Mouse (Mus musculus): Measurements from ENCODE around the gene 1700016H13Rik. TPM values are rescaled to one million over a fixed set of nuclear protein-coding genes. Genes with fewer than 3 reads are reported as not detected.

1700016H13Rik gene
- polyA plus RNA-seq, 1 experiment from 2014 or later: 1.3 TPM

DNA sequence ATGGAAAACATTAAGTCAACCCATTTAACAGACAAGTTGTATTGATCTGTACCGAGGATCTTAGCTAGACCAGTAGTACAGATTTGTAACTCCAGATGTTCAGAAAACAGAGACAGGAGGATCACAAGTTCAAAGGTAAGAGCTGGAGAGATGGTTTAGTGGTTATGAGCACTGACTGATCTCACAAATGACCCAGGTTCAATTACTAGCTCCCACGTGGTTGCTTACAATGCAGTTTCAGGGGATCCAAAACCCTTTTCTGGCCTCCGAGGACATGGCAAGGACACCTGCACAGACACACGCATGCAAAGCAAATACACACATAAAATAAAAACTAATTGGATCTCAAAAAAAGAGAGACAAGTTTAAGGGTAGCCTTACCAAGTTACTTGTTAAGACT, 42.8 kb upstream of the 1700016H13Rik start:
- Histone ChIP-seq H3K4me1 (ENCODE audit: insufficient read depth, low read depth, low read length) (no peaks in the 10 kb centered on the region), H3K9ac (replicated peaks; ENCODE audit: low read depth) (no peak overlapping the region), H3K4me3 (ENCODE audit: low read depth, low read length) (no peak overlapping the region), H3K27ac (ENCODE audit: low read length) (no peak overlapping the region), H3K4me2 (replicated peaks; ENCODE audit: low read depth, low read length) (no peak overlapping the region), H3K9me3 (ENCODE audit: low read length) (no peaks in the 10 kb centered on the region), H3K36me3 (ENCODE audit: insufficient read depth, low read length) (no peaks in the 10 kb centered on the region), H3K27me3 (replicated peaks; ENCODE audit: insufficient read depth, low read length) (no peaks in the 10 kb centered on the region)
- TF ChIP-seq EP300 (IDR thresholded peaks at IDR 0.05) (no peak), CTCF (IDR thresholded peaks at IDR 0.05) (no peak)
- no peak for ATAC-seq
- DNase-seq (ENCODE audit: low spot score): no peak
- WGBS: 85% methylated on average over 4 of the region's 4 CpGs

DNA sequence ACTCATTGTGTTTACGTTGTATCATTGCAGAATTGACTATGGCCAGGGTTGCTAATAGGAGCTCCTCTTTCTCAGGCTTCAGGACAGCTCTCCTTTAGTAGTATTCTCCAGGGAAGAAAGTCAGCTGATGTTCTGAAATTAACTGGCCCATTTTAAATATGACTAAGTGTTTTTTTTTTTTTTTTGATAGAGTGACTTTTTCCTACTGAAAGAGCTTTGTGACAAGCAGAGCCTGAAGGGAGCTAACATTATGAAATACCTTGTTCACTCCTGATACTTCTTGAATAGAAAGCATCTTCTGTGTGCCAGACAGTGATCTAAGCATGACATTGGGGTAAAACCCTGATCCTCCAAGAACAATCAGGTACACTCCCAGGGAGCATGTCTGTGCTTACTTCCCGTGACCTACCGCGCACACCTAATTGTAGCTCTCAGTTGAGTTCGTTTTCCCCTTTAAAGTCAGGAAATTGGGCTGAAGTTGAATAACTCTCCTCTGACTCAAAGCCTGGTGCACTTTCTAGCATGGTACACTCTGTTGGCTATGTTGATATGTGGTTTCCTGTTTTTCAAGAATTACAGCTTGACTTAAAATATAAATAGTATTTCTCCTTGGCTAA, 42.2 kb upstream of the 1700016H13Rik start:
- no peak overlapping the region for H3K4me3 ChIP-seq (ENCODE audit: low read depth, low read length)
- no peaks in the 10 kb centered on the region for H3K9me3 ChIP-seq (ENCODE audit: low read length)
- H3K4me1 ChIP-seq (ENCODE audit: insufficient read depth, low read depth, low read length): peaks cover 3% of the 10 kb centered on the region; the same call in 1 of the 2 replicates
- DNase-seq (ENCODE audit: low spot score) (no peak), ATAC-seq (no peak)
- TF ChIP-seq CTCF (IDR thresholded peaks at IDR 0.05) (no peak), EP300 (IDR thresholded peaks at IDR 0.05) (no peak)
- no peaks in the 10 kb centered on the region for H3K36me3 ChIP-seq (ENCODE audit: insufficient read depth, low read length)
- no peaks in the 10 kb centered on the region for H3K27me3 ChIP-seq (replicated peaks; ENCODE audit: insufficient read depth, low read length)
- H3K9ac ChIP-seq (replicated peaks; ENCODE audit: low read depth): no peak overlapping the region
- WGBS: 68% methylated on average over 5 of the region's 5 CpGs
- no peak overlapping the region for H3K27ac ChIP-seq (ENCODE audit: low read length)
- H3K4me2 ChIP-seq (replicated peaks; ENCODE audit: low read depth, low read length): no peak overlapping the region

DNA sequence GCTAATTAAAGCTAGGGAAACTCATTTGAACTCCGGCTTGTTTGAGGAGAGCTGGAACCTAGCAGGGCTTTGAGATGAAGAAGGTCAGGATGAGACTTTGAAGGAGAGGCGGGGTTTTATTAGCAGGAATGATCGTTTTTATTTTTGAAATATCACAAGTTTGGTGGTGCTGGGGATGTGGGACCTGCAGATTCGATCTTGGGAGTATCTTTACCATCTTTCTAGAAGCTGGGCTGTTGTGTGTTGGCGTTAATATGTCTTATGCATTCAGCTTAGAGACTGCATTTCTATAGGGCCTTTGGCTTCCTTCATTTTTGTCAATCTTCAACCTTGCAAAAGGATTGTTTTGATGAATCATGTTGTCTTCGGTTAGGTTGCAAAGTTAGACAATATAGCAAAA, 38.3 kb upstream of the 1700016H13Rik start:
- Histone ChIP-seq H3K4me3 (ENCODE audit: low read depth, low read length) (no peak overlapping the region), H3K36me3 (ENCODE audit: insufficient read depth, low read length) (no peaks in the 10 kb centered on the region), H3K9me3 (ENCODE audit: low read length) (no peaks in the 10 kb centered on the region), H3K4me1 (ENCODE audit: insufficient read depth, low read depth, low read length) (peaks cover 3% of the 10 kb centered on the region; the same call in 1 of the 2 replicates), H3K27me3 (replicated peaks; ENCODE audit: insufficient read depth, low read length) (no peaks in the 10 kb centered on the region), H3K27ac (ENCODE audit: low read length) (no peak overlapping the region), H3K9ac (replicated peaks; ENCODE audit: low read depth) (no peak overlapping the region), H3K4me2 (replicated peaks; ENCODE audit: low read depth, low read length) (peak overlapping the region; percentile 100)
- no peak for DNase-seq (ENCODE audit: low spot score)
- ATAC-seq: no peak
- 61% methylated on average over 6 of the region's 6 CpGs for WGBS
- TF ChIP-seq EP300 (IDR thresholded peaks at IDR 0.05): no peak
- TF ChIP-seq CTCF (IDR thresholded peaks at IDR 0.05): no peak

DNA sequence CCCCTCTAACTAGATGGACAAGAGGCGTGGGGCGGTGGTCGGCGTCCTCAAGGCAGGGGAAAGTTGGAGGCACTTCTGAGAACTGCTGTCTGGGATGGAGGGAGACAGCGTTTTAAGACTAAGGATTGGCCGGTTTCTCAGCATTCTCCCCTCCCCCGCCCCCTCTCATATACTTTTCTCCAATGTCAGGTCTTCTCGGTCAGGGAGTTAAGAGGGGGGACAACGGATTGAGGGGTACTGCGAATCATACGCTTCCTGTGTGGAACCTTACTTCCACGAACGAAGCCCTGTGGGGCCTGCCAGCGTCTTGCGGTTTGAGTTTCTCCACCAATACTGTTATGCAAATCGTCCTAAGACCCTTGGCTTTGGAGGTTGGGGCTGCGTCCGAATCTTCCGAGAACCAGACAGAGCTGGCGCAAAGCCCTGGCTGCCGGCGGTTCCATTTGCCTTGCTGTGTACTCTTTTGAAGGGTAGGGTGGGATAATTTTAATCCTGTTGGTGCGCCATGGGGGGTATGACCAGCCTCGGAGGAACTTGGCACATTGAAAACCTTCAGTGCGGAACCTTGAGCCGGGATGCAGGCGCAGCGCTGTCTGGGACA, 37.3 kb upstream of the 1700016H13Rik start:
- Histone ChIP-seq H3K27me3 (replicated peaks; ENCODE audit: insufficient read depth, low read length) (no peaks in the 10 kb centered on the region), H3K36me3 (ENCODE audit: insufficient read depth, low read length) (no peaks in the 10 kb centered on the region), H3K4me3 (ENCODE audit: low read depth, low read length) (peak overlapping the region; percentile 70), H3K27ac (ENCODE audit: low read length) (peak overlapping the region; percentile 85), H3K4me1 (ENCODE audit: insufficient read depth, low read depth, low read length) (peaks cover 3% of the 10 kb centered on the region; the same call in 1 of the 2 replicates), H3K9ac (replicated peaks; ENCODE audit: low read depth) (peak overlapping the region; percentile 59), H3K9me3 (ENCODE audit: low read length) (no peaks in the 10 kb centered on the region), H3K4me2 (replicated peaks; ENCODE audit: low read depth, low read length) (peak overlapping the region; percentile 100)
- DNase-seq (ENCODE audit: low spot score) (peak; percentile 45), ATAC-seq (0 out of 2 replicates have a peak, but pooled peaks have one; percentile 1)
- TF ChIP-seq EP300 (IDR thresholded peaks at IDR 0.05): no peak
- 2% methylated on average over 28 of the region's 28 CpGs for WGBS

DNA sequence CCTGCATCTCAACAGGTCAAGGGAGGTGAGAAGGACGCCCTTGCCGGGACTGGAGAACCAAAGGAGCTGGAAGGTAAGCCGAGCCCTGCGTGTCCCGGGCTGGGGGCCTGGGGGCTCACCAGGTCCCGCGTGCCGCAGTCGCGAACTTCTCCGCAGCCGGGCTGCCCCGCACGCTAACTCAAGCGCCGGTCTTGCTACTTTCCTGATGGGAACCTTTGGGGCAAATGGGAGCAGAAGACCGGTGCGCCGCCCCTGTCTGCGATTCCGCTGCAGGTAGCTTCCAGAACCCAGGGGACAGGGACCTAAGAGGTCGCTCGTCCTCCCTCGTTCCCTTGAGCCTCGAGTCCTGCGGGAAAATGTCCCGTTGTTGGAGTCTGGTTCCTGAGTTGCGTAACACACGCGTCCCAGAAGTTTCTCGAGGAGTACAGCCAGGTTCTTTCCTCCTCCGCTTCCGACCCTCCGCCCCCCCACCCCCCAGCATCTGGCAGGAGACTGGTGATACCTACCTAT, 36.8 kb upstream of the 1700016H13Rik start:
- DNase-seq (ENCODE audit: low spot score): peak; percentile 58
- no peaks in the 10 kb centered on the region for H3K27me3 ChIP-seq (replicated peaks; ENCODE audit: insufficient read depth, low read length)
- no peaks in the 10 kb centered on the region for H3K36me3 ChIP-seq (ENCODE audit: insufficient read depth, low read length)
- H3K27ac ChIP-seq (ENCODE audit: low read length): peak overlapping the region; percentile 85
- WGBS: under 1% methylated on average over 34 of the region's 34 CpGs
- H3K4me2 ChIP-seq (replicated peaks; ENCODE audit: low read depth, low read length): peak overlapping the region; percentile 100
- no peak for TF ChIP-seq EP300 (IDR thresholded peaks at IDR 0.05)
- no peak for TF ChIP-seq CTCF (IDR thresholded peaks at IDR 0.05)
- H3K9me3 ChIP-seq (ENCODE audit: low read length): no peaks in the 10 kb centered on the region
- peak; percentile 34 for ATAC-seq
- H3K9ac ChIP-seq (replicated peaks; ENCODE audit: low read depth): peak overlapping the region; percentile 59
- peaks cover 3% of the 10 kb centered on the region; the same call in 1 of the 2 replicates for H3K4me1 ChIP-seq (ENCODE audit: insufficient read depth, low read depth, low read length)
- peak overlapping the region; percentile 70 for H3K4me3 ChIP-seq (ENCODE audit: low read depth, low read length)

DNA sequence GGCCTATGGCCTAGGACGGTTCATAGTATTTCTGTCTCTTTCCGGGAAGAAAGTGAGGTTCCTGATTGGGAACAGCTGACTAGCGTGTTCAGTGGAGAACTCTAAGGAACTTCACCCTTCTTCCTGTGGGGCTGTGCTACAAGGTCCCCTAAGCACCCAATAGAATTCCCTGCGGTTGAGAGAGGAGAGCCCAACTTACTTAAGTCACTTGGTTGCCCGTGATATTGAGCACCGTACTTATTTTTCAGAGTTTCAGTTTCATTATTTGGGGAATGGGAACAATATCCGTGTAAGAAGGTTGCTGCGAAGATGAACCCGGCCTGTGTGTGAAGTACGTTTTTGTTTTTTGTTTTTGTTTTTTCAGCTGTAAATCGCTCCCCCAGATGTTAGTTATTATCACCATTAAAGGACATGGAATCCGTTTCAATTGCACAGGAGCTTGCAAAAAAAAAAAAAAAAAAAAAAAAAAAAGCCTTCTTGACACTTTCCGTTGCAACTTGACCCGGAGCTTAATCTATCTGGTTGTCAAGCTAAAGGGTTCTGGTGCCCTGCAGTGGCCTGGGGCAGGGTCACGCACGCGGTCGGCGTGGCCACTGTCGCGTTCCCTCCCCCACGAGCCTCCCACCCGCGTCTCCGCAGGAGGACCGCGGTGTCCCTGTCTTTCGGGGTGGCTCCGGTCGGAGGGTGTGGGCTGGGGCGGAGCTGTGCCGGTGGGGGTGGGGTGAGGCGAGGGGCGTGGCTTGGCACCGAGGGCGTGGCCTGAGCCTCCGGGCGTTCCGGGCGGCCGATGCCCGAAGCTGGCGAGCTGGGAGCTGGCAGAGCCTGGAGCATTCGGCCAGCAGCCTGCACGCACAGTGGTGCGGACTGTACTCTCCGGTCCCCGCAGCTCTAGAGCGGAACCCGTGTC, 36.1 kb upstream of the 1700016H13Rik start, which contains the start of gene Aff1:
Aff1 (plus strand) TSS at position 751 of the 907 bp plus-strand sequence.
- TF ChIP-seq CTCF (IDR thresholded peaks at IDR 0.05) (no peak), EP300 (IDR thresholded peaks at IDR 0.05) (no peak)
- peak; percentile 97 for ATAC-seq
- Histone ChIP-seq H3K4me2 (replicated peaks; ENCODE audit: low read depth, low read length) (peak within 1 kb of the TSS; percentile 100), H3K9me3 (ENCODE audit: low read length) (no peaks in the 10 kb centered on the region), H3K36me3 (ENCODE audit: insufficient read depth, low read length) (no peaks in the 10 kb centered on the region), H3K9ac (replicated peaks; ENCODE audit: low read depth) (peak within 1 kb of the TSS; percentile 59), H3K4me1 (ENCODE audit: insufficient read depth, low read depth, low read length) (peaks cover 3% of the 10 kb centered on the region; the same call in 1 of the 2 replicates), H3K27me3 (replicated peaks; ENCODE audit: insufficient read depth, low read length) (no peaks in the 10 kb centered on the region), H3K27ac (ENCODE audit: low read length) (peak within 1 kb of the TSS; percentile 85), H3K4me3 (ENCODE audit: low read depth, low read length) (peak within 1 kb of the TSS; percentile 70)
- DNase-seq (ENCODE audit: low spot score): peak; percentile 89
- 2% methylated on average over 49 of the region's 50 CpGs for WGBS
